Mouse (Mus musculus): Measurements from ENCODE around the gene Sspo. TPM values are rescaled to one million over a fixed set of nuclear protein-coding genes. Genes with fewer than 3 reads are reported as not detected.

Sspo gene
- polyA plus RNA-seq, 1 experiment from 2014 or later: 0.05 TPM

GRCm38 (mm10) chr6:48440306-48441014, 7.6 kb upstream of the Sspo start:
- peaks cover 5% of the 10 kb centered on the region; the same call in 1 of the 2 replicates for H3K4me1 ChIP-seq (replicated peaks; ENCODE audit: control insufficient read depth, insufficient read depth, low read length)
- WGBS: 42% methylated on average over 14 of the region's 14 CpGs
- H3K27me3 ChIP-seq (replicated peaks; ENCODE audit: control insufficient read depth, insufficient read depth, low read length): peaks cover 29% of the 10 kb centered on the region

DNA sequence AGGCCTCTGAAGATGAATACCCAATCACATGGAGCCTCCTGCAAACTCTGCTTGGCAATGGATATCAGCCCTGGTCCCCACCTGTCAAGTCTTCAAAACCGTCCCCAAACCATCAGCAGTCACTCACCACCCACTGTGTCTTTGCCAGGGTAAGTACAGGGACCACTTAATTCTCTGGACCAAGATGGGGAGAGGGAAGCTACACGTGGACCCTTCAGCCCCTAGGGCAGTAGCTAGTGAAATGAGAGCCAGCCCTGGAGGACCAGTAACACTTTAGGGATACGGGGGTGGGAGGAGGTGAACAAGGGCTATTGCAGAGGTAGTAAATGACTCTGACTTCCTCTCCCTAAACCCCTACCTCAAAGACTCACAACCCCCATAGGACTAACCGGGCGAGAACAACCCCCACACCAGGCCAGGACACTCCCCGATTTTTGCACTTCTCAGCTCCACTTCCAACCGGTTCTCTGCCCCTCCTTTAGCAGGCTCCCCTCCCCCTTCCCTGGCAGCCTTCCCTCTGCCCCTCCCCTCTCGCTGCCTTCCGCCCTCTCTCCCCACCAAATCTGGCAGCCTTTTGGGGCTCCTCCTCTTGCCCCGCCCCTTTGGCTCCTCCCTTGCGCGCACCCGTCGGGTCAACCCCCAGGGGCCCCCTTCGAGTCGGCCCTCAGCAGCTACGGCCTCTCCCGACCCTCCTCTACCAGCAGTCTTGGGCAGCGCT, 4.3 kb upstream of the Sspo start:
- peaks cover 5% of the 10 kb centered on the region; the same call in 1 of the 2 replicates for H3K4me1 ChIP-seq (replicated peaks; ENCODE audit: control insufficient read depth, insufficient read depth, low read length)
- H3K9ac ChIP-seq (ENCODE audit: low read depth, low read length): peak overlapping the region; percentile 43; the same call in 1 of the 2 replicates
- WGBS: 4% methylated on average over 19 of the region's 19 CpGs

More at GRCm38 (mm10) chr6:48440306-48441014, 7.6 kb upstream of the Sspo start:
- Histone ChIP-seq H3K27ac (ENCODE audit: low read depth, low read length) (no peak overlapping the region), H3K36me3 (ENCODE audit: control insufficient read depth, insufficient read depth, low read length) (peaks cover 4% of the 10 kb centered on the region; the same call in 1 of the 2 replicates), H3K4me3 (ENCODE audit: low read depth, low read length) (no peak overlapping the region), H3K9me3 (ENCODE audit: control insufficient read depth, low read length) (peaks cover 3% of the 10 kb centered on the region; the same call in 1 of the 2 replicates), H3K4me2 (no peak overlapping the region), H3K9ac (ENCODE audit: low read depth, low read length) (no peak overlapping the region)
- DNase-seq (ENCODE audit: low spot score) (no peak), ATAC-seq (replicated peaks; ENCODE audit: low FRiP score) (no peak)

GRCm38 (mm10) chr6:48444310-48445180, 3.5 kb upstream of the Sspo start:
- Histone ChIP-seq H3K27me3 (replicated peaks; ENCODE audit: control insufficient read depth, insufficient read depth, low read length) (peaks cover 24% of the 10 kb centered on the region), H3K36me3 (ENCODE audit: control insufficient read depth, insufficient read depth, low read length) (no peaks in the 10 kb centered on the region; the same call in 1 of the 2 replicates), H3K4me3 (ENCODE audit: low read depth, low read length) (peak overlapping the region; percentile 64), H3K27ac (ENCODE audit: low read depth, low read length) (peak overlapping the region; percentile 77), H3K4me1 (replicated peaks; ENCODE audit: control insufficient read depth, insufficient read depth, low read length) (peaks cover 5% of the 10 kb centered on the region; the same call in 1 of the 2 replicates), H3K9me3 (ENCODE audit: control insufficient read depth, low read length) (peaks cover 3% of the 10 kb centered on the region; the same call in 1 of the 2 replicates), H3K4me2 (peak overlapping the region; percentile 84), H3K9ac (ENCODE audit: low read depth, low read length) (peak overlapping the region; percentile 61)
- DNase-seq (ENCODE audit: low spot score): peak; percentile 77
- peak; percentile 59 for ATAC-seq (replicated peaks; ENCODE audit: low FRiP score)
- 2% methylated on average over 32 of the region's 34 CpGs for WGBS

More for the DNA sequence above, 4.3 kb upstream of the Sspo start:
- Histone ChIP-seq H3K36me3 (ENCODE audit: control insufficient read depth, insufficient read depth, low read length) (no peaks in the 10 kb centered on the region; the same call in 1 of the 2 replicates), H3K9me3 (ENCODE audit: control insufficient read depth, low read length) (peaks cover 3% of the 10 kb centered on the region; the same call in 1 of the 2 replicates), H3K27ac (ENCODE audit: low read depth, low read length) (peak overlapping the region; percentile 43; the same call in 1 of the 2 replicates), H3K4me2 (peak overlapping the region; percentile 84), H3K27me3 (replicated peaks; ENCODE audit: control insufficient read depth, insufficient read depth, low read length) (peaks cover 32% of the 10 kb centered on the region), H3K4me3 (ENCODE audit: low read depth, low read length) (peak overlapping the region; percentile 64)
- ATAC-seq (replicated peaks; ENCODE audit: low FRiP score) (peak; percentile 75), DNase-seq (ENCODE audit: low spot score) (peak; percentile 90)

DNA sequence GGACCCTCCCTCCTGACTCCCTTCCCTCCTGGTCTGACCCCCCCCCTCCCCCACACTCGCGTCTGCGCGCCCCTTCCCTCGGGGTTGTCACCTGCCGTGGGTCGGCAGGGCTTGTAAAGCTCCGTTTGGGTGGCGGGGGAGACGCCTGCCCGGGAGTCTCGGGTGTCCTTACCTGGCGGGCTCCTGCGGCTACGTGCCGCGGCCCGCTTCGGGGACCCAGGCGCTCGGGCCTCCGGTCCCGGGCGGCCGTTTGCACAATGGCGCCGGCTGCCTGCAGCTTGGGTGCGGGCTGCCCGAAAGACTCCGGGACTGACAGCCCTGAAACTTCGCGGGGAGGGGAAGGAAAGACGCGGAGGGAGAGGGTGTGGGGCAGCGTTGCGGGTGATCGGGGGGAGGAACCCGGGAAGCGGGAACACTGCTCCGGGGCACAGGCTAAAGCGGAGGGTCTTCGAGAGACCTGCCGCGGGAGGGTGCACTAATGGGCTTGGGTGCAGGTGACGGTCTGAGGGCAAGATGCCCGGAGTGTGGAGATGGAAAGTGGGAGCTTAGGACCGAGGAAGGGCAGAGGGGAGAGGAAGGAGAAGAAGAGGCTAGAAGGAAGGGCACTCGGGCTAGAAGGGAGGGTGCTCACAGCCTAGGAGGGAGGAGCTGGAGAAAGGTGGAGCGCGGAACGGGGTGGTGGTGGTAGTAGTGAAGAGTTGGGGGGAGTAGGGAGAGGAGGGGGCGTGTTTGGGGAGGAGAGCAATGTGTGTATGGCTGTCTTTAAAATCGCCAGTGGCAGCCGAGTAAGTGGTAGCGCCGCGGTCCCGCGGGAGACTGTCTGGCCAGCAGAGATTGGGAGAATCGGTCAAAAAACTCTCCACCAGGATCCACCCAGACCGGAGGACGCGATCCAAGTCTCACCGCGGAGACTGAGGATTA, 2.6 kb upstream of the Sspo start, which contains the start of gene Zfp467:
Gene Zfp467, minus strand, starts transcription at position 645 of the 921 bp plus-strand sequence.
- 1% methylated on average over 65 of the region's 65 CpGs for WGBS
- peak within 1 kb of the TSS; percentile 77 for H3K27ac ChIP-seq (ENCODE audit: low read depth, low read length)
- H3K9me3 ChIP-seq (ENCODE audit: control insufficient read depth, low read length): peaks cover 3% of the 10 kb centered on the region; the same call in 1 of the 2 replicates
- DNase-seq (ENCODE audit: low spot score): peak; percentile 61
- H3K4me2 ChIP-seq: peak within 1 kb of the TSS; percentile 84
- H3K4me3 ChIP-seq (ENCODE audit: low read depth, low read length): peak within 1 kb of the TSS; percentile 64
- H3K4me1 ChIP-seq (replicated peaks; ENCODE audit: control insufficient read depth, insufficient read depth, low read length): peaks cover 5% of the 10 kb centered on the region; the same call in 1 of the 2 replicates
- no peak; the same call in 1 of the 2 replicates for ATAC-seq (replicated peaks; ENCODE audit: low FRiP score)
- H3K27me3 ChIP-seq (replicated peaks; ENCODE audit: control insufficient read depth, insufficient read depth, low read length): peaks cover 22% of the 10 kb centered on the region
- no peaks in the 10 kb centered on the region; the same call in 1 of the 2 replicates for H3K36me3 ChIP-seq (ENCODE audit: control insufficient read depth, insufficient read depth, low read length)
- peak within 1 kb of the TSS; percentile 61 for H3K9ac ChIP-seq (ENCODE audit: low read depth, low read length)

DNA sequence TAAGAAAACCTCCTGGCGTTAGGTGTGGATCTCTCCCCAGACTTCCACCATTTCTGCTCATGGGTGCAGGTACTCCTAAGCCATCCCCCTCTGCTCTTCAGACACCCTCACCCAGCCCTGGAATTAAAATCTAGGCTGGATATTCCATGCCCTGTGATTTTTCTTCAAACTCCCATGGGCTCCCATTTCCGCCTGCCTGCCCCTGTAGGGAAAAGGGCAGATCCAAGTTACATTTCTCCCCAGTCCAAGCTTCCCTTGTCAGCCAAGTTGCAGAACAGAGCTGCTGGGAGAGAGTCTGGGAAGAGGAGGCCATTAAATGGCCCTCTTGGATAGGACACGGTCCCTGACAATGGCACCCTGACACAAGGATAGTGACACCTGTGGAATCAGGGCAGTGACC, 1.8 kb upstream of the Sspo start:
- Histone ChIP-seq H3K27me3 (replicated peaks; ENCODE audit: control insufficient read depth, insufficient read depth, low read length) (peaks cover 22% of the 10 kb centered on the region), H3K9ac (ENCODE audit: low read depth, low read length) (peak overlapping the region; percentile 61; the same call in 1 of the 2 replicates), H3K9me3 (ENCODE audit: control insufficient read depth, low read length) (peaks cover 3% of the 10 kb centered on the region; the same call in 1 of the 2 replicates), H3K4me2 (peak overlapping the region; percentile 84), H3K27ac (ENCODE audit: low read depth, low read length) (no peak overlapping the region), H3K4me3 (ENCODE audit: low read depth, low read length) (peak overlapping the region; percentile 64), H3K4me1 (replicated peaks; ENCODE audit: control insufficient read depth, insufficient read depth, low read length) (peaks cover 4% of the 10 kb centered on the region; the same call in 1 of the 2 replicates), H3K36me3 (ENCODE audit: control insufficient read depth, insufficient read depth, low read length) (no peaks in the 10 kb centered on the region; the same call in 1 of the 2 replicates)
- no peak for ATAC-seq (replicated peaks; ENCODE audit: low FRiP score)
- WGBS: 52% methylated on average over 3 of the region's 3 CpGs
- no peak for DNase-seq (ENCODE audit: low spot score)

GRCm38 (mm10) chr6:48446896-48447295, 1.1 kb upstream of the Sspo start:
- H3K9ac ChIP-seq (ENCODE audit: low read depth, low read length): no peak overlapping the region
- peaks cover 22% of the 10 kb centered on the region for H3K27me3 ChIP-seq (replicated peaks; ENCODE audit: control insufficient read depth, insufficient read depth, low read length)
- no peaks in the 10 kb centered on the region; the same call in 1 of the 2 replicates for H3K36me3 ChIP-seq (ENCODE audit: control insufficient read depth, insufficient read depth, low read length)
- no peak overlapping the region for H3K4me2 ChIP-seq
- 78% methylated on average over 3 of the region's 3 CpGs for WGBS
- peaks cover 3% of the 10 kb centered on the region; the same call in 1 of the 2 replicates for H3K9me3 ChIP-seq (ENCODE audit: control insufficient read depth, low read length)
- DNase-seq (ENCODE audit: low spot score): no peak
- H3K4me3 ChIP-seq (ENCODE audit: low read depth, low read length): no peak overlapping the region
- peaks cover 3% of the 10 kb centered on the region; the same call in 1 of the 2 replicates for H3K4me1 ChIP-seq (replicated peaks; ENCODE audit: control insufficient read depth, insufficient read depth, low read length)
- no peak for ATAC-seq (replicated peaks; ENCODE audit: low FRiP score)
- no peak overlapping the region for H3K27ac ChIP-seq (ENCODE audit: low read depth, low read length)

- Histone ChIP-seq H3K36me3 (ENCODE audit: control insufficient read depth, insufficient read depth, low read length) (no peaks in the 10 kb centered on the region), H3K9me3 (ENCODE audit: control insufficient read depth, low read length) (no peaks in the 10 kb centered on the region), H3K27me3 (replicated peaks; ENCODE audit: control insufficient read depth, insufficient read depth, low read length) (peaks cover 22% of the 10 kb centered on the region), H3K4me2 (no peak overlapping the region), H3K4me3 (ENCODE audit: low read depth, low read length) (no peak overlapping the region), H3K27ac (ENCODE audit: low read depth, low read length) (no peak overlapping the region), H3K9ac (ENCODE audit: low read depth, low read length) (no peak overlapping the region), H3K4me1 (replicated peaks; ENCODE audit: control insufficient read depth, insufficient read depth, low read length) (peaks cover 2% of the 10 kb centered on the region; the same call in 1 of the 2 replicates)
- WGBS: 47% methylated on average over 7 of the region's 7 CpGs
- no peak for DNase-seq (ENCODE audit: low spot score)
- ATAC-seq (replicated peaks; ENCODE audit: low FRiP score): no peak
These were observed 498 bp downstream of the Sspo start for GRCm38 (mm10) chr6:48448527-48448926.
